In the genomic region with DNA sequence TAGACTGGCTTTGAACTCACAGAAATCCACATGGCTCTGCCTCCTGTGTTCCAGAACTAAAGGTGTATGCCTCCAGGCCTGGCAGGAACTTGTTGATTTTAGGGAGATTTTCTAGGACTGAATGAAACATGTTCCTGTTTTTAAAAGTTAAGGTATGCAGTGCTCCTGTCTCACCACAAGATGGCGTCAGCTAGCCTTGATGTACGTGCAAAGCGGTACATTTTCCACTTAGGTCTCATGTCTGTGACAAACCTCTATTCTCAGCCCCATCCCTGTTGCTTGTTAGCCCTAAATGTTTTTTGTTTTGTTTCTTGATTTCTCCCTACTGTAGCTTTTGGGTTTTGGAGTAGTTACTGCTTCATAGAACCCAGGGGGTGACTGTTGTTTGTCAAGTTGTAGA, we compare ENCODE assay signal across 8 mouse cellular contexts. TPM values are rescaled to one million over a fixed set of nuclear protein-coding genes. Genes with fewer than 3 reads are reported as not detected.
DNase-seq lines count a peak whose midpoint lies in the region; ATAC-seq and TF ChIP-seq lines count a peak whose summit lies in the region.

No protein-coding gene starts in this region.

- H3K27ac ChIP-seq in gastrocnemius, adult 2 months = no peak overlapping the region
- no peak overlapping the region for H3K27ac ChIP-seq in hindbrain, postnatal 0 days

- H3K4me3 ChIP-seq in gastrocnemius, adult 2 months = no peak overlapping the region
- H3K4me3 ChIP-seq in hindbrain, postnatal 0 days (ENCODE audit: low read length) = no peak overlapping the region

- peaks cover 18% of the 10 kb centered on the region; the same call in 1 of the 2 replicates for H3K36me3 ChIP-seq in hindbrain, postnatal 0 days (ENCODE audit: insufficient read depth, low read length)

- no peak overlapping the region for H3K9ac ChIP-seq in hindbrain, postnatal 0 days (replicated peaks; ENCODE audit: low read length)

- no peaks in the 10 kb centered on the region for H3K9me3 ChIP-seq in hindbrain, postnatal 0 days (ENCODE audit: low read length)

- no peaks in the 10 kb centered on the region for H3K4me1 ChIP-seq in hindbrain, postnatal 0 days (ENCODE audit: insufficient read depth, low read length)

- WGBS in hindbrain, postnatal 0 days = 12% methylated on average over 3 of the region's 3 CpGs

- H3K27me3 ChIP-seq in hindbrain, postnatal 0 days (ENCODE audit: insufficient read depth, low read length) = no peaks in the 10 kb centered on the region

- DNase-seq in gastrocnemius, adult 2 months = peak; percentile 38
- DNase-seq in gastrocnemius, postnatal 36 days = no peak
- DNase-seq in right cerebral cortex, adult 2 months (ENCODE audit: low spot score in 2 of 2) = peak; percentile 55 to 62
- no peak for DNase-seq in right cerebral cortex, postnatal 4 days
- DNase-seq in cerebellum, postnatal 14 days = peak; percentile 56 to 59
- peak; percentile 77 for DNase-seq in hindbrain, postnatal 0 days (ENCODE audit: low spot score)
- peak; percentile 44 for DNase-seq in lung, postnatal 14 days
- no peak for DNase-seq in urinary bladder, postnatal 4 days (ENCODE audit: low spot score in 2 of 2)

- intact Hi-C loops in gastrocnemius, adult 2 months (cut with DNase I) = loop anchor here (1.0 kb wide), 1 partner anchor 121 kb away; no protein-coding TSS in a partner anchor
- intact Hi-C loops in gastrocnemius, postnatal 36 days (cut with DNase I) = loop anchor here (1.0 kb wide), 1 partner anchor 121 kb away; no protein-coding TSS in a partner anchor

- ATAC-seq in hindbrain, postnatal 0 days = no peak; the same call in 1 of the 2 replicates

- TF ChIP-seq CTCF in gastrocnemius, adult 2 months (IDR thresholded peaks at IDR 0.05) = no peak; the same call in 1 of the 2 replicates
- peak; percentile 96 for TF ChIP-seq CTCF in hindbrain, postnatal 0 days (IDR thresholded peaks at IDR 0.05; ENCODE audit: low read depth)

- H3K4me2 ChIP-seq in hindbrain, postnatal 0 days (ENCODE audit: low read depth, low read length) = no peak overlapping the region

RNA-seq across cellular contexts. Expression of a gene that starts 19.1 kb away (rescaled TPM):
- 10 to 100 TPM; 15.0 to 16.9 TPM for total RNA-seq in gastrocnemius, adult 2 months (2021)
- total RNA-seq in gastrocnemius, postnatal 36 days (2021) = 10 to 100 TPM; 13.1 to 17.1 TPM
- 36.2 and 41.9 TPM in 2 replicates for total RNA-seq in hindbrain, postnatal 0 days (2014; rRNA removed)
- 32.7 and 33.0 TPM in 2 replicates for polyA plus RNA-seq in hindbrain, postnatal 0 days (2015; fragmentation: Nextera tagmentation; extraction: Ambion mirVana)

RNA-seq across cellular contexts. Expression of a gene that starts 30.4 kb away (rescaled TPM):
- 10 to 100 TPM; 25.5 to 26.1 TPM for total RNA-seq in gastrocnemius, adult 2 months (2021)
- 10 to 100 TPM; 17.6 to 22.5 TPM for total RNA-seq in gastrocnemius, postnatal 36 days (2021)
- total RNA-seq in hindbrain, postnatal 0 days (2014; rRNA removed) = 14.7 and 24.9 TPM in 2 replicates
- polyA plus RNA-seq in hindbrain, postnatal 0 days (2015; fragmentation: Nextera tagmentation; extraction: Ambion mirVana) = 48.9 and 49.5 TPM in 2 replicates

RNA-seq across cellular contexts. Expression of a gene that starts 52.3 kb away (rescaled TPM):
- total RNA-seq in gastrocnemius, adult 2 months (2021) = 10 to 100 TPM; 25.5 to 30.5 TPM
- 10 to 100 TPM; 14.7 to 17.2 TPM for total RNA-seq in gastrocnemius, postnatal 36 days (2021)
- 13.2 and 14.1 TPM in 2 replicates for total RNA-seq in hindbrain, postnatal 0 days (2014; rRNA removed)
- 22.1 and 23.7 TPM in 2 replicates for polyA plus RNA-seq in hindbrain, postnatal 0 days (2015; fragmentation: Nextera tagmentation; extraction: Ambion mirVana)

Comparison
In these comparisons a context has a peak if more than half of its experiments do, and no peak if none do; other contexts are left out.
1. DNase-seq: peak in gastrocnemius, adult 2 months (single experiment), right cerebral cortex, adult 2 months (2 of 2), cerebellum, postnatal 14 days (2 of 2), hindbrain, postnatal 0 days (single experiment) and lung, postnatal 14 days (single experiment); none in gastrocnemius, postnatal 36 days (0 of 2), right cerebral cortex, postnatal 4 days (single experiment) and urinary bladder, postnatal 4 days (0 of 2).